Mouse (Mus musculus) sigmoid colon, adult 10 weeks (tissue): ENCODE measurements around the gene Npc1l1. TPM values are rescaled to one million over a fixed set of nuclear protein-coding genes. Genes with fewer than 3 reads are reported as not detected.

Source experiments
- polyA plus RNA-seq: library from polyadenylated mRNA; stranded (reverse); fragments of 350-450 nt; fragmentation: Illumina TruSeq; extraction: RNeasy Lipid Tissue Mini Kit (QIAGEN cat#74804); gene quantifications from one replicate; pipeline ENCODE4 v1.2.3, GENCODE M21; 2014; ENCODE audit warnings: low read depth, low replicate concordance

The Npc1l1 gene
- not detected for polyA plus RNA-seq

DNA sequence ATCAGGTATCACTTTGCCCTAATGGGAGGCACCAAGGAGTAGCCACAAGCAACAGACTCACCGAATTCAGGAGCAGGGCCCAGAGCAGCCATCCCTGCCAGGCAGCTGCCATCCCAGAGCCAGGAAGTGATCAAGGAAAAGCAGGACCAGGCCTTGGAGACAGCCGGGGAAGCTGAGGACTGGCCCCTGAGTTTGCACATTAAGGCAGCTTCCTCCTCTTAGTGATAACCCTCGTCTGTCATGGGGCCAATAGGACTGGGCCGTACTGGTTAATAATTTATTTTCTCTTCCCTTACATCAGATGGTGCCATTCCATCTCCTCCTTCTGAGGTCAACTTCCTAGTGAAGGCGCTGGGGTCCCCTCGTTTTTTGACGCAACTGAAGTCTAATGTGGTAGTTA is at the start of gene Npc1l1:
TSS of gene Npc1l1 (minus strand) at position 132 of the 400 bp plus-strand sequence.

DNA sequence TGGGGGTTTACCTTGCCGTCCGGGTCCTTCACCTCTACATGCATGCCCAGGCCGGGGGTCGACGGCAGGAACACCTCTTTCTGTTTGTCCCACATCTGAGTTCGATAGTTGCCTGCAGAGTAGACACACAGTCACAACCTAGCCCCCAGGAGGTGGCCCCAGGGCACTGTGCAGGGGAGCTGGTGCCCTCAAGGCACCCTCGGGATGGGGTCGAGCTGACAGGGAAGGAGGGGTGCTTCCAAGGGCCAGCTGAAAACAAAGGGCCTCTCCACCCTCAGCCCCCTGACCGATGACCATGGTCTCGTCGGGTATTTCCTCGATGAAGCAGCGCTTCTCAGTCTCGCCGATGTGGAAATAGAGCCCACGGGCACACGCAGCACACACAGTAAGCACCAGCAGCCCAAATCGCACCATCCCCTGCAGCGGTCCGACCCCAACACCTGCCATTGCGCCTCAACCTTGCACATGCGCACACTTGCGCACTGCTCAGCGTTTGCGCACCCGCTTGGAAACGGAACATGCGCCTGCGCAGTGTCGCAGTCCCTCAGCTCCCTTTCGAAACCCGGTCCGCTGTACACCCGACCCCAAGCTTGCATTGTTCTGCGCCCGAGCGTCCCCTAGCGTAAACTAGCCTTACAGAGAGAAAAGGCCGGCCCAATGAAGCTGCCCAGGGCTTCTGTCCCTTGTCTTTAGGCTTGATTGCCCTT is 44.6 kb upstream of the Npc1l1 start, which contains the start of gene Tmed4:
TSS of gene Tmed4 (minus strand) at position 484 of the 707 bp plus-strand sequence.

DNA sequence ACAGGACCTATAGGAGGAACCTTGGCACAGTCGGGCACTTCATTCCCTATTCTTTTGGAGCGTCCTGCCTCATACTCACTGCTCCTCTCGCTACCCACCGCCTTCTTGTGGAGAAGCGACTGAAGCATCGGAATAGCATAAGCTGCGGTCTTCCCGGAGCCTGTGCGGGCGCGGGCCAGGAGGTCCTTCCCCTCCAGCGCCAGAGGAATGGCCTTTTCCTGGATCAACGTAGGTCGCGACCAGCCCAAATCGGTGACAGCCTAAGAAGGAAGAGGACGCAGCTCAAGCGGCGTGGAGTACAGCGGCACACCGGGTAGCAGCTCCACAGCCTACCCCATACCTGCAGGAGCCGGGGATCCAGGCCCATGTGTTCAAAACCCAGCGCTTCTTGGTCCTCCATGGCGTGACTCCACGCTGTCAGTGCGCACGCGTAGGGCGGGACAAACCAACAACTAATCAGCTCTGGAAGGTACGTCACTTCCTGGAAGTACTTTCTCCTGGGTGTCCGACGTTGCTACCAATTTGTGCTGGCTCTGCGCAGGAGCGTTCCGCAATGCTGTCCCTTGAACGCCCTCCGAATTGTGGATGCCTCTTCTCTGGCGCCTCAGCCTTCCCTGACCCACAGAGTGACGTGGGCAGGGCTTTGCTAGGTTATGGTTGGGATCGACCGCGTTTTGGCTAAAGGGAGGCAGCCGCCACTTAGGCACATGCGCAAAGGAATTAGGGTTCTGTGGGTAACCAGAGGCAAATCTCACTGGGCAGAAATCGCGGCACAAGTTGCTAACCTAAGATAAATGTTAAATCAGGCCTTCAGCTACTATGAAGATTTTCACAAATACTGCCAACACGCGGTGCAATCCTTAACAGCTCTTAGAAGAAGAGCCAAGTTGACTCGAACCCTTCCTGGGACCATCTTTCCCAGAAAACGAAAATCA is 37.6 kb upstream of the Npc1l1 start, which contains the start of gene Ddx56:
TSS of gene Ddx56 (minus strand) at position 453 of the 935 bp plus-strand sequence.

DNA sequence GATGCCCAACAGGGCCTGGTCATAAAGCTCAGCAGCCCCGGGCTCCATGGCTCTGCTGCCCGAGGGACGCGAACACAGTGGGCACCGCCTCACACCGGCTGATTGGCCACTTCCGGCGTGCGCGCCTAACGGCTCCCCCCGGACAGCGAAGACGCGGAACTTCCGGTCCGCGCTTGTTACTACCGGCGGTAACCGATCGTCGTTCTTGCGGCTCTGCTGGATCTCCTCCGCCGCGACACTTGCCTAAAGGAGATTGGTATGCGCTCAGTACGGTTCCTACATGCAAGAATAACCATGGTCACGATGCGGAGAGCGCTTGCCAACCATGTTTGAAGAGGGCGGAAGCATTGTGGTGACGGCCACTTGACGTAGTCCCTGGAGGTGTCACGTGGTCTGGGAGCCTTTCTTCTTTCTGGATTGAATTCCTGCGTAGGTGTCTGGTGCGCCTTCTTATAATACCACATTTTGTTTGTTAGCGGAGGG is 29.8 kb downstream of the Npc1l1 start, which contains the start of gene Nudcd3:
TSS of gene Nudcd3 (minus strand) at position 329 of the 483 bp plus-strand sequence.

DNA sequence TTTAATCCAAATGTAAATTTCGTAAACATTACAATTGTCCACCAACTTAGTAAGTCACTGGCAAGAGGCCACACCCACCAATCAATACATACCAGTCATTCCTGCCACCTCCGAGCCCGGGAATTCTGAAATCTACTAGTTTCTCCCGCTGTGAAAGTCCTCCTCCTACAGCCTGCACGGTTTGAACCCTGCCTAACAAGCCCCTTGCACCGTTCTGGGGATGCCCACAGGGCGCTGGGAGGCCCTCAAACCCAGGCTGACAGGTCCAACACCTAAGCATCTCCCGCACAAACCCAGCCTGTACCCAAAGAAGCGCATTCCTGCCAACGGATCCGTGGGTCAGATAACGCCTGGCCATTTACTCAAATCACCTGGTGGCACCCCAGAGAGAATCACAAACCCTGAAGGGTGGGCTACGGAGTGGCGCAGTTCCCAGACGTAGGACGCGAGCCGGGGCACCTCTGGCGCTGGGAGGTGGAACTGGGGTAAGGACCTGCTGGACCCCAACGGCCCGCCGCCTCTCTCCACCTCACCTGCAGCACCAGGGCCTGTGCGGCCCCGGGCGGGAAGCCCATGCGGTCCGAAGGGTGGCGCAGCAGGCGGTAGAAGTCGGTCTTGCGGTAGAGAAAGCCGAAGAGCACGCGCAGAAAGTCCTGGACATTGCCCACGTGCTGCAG is 30.4 kb downstream of the Npc1l1 start, which contains the start of gene A730071L15Rik:
TSS of gene A730071L15Rik (plus strand) at position 620 of the 677 bp plus-strand sequence.

Other genes starting within 250 kb of the Npc1l1 start
- gene Camk2b, start 163.8 kb downstream of the Npc1l1 start, polyA plus RNA-seq: 2.1 TPM
- gene A730071L15Rik, start 30.1 kb downstream of the Npc1l1 start, polyA plus RNA-seq: not detected
- gene Nudcd3, start 29.7 kb downstream of the Npc1l1 start, polyA plus RNA-seq: 17.1 TPM
- 7.0 TPM for gene Ddx56, start 37.6 kb upstream of the Npc1l1 start, polyA plus RNA-seq
- gene Tmed4, start 44.7 kb upstream of the Npc1l1 start, polyA plus RNA-seq: 33.3 TPM
- gene Ogdh, start 61.5 kb upstream of the Npc1l1 start, polyA plus RNA-seq: 80.8 TPM
- gene Zmiz2, start 158.9 kb upstream of the Npc1l1 start, polyA plus RNA-seq: 1.1 TPM
- gene Ppia, start 185.3 kb upstream of the Npc1l1 start, polyA plus RNA-seq: 849 TPM
- gene H2afv, start 214.3 kb upstream of the Npc1l1 start, polyA plus RNA-seq: 11.7 TPM
- 233 TPM for gene Purb, start 245.8 kb upstream of the Npc1l1 start, polyA plus RNA-seq